Mouse (Mus musculus) kidney, postnatal 0 days (tissue): ENCODE measurements around the gene Mrpl20. TPM values are rescaled to one million over a fixed set of nuclear protein-coding genes. Genes with fewer than 3 reads are reported as not detected.

Source experiments
- ATAC-seq: fragments of 200-750 bp; cut with Nextera tagmentation; replicated peaks from 2 replicates; pipeline ENCODE4 v1.8.0; 2017; ENCODE audit warnings: low read depth, moderate number of reproducible peaks, moderate TSS enrichment, moderate library complexity; ENCODE audit not compliant: low FRiP score
- DNase-seq: peaks from one replicate; pipeline ENCODE4 v3.0.0-alpha.2; 2016; ENCODE audit warnings: low spot score
- H3K27ac ChIP-seq: fragments of 300-500 bp; sonication (generic); 2 replicates; pipeline ENCODE4 v1.5.1; 2014; ENCODE audit warnings: mild to moderate bottlenecking
- H3K27me3 ChIP-seq: fragments of 300-500 bp; sonication (generic); 2 replicates; pipeline ENCODE4 v1.6.1; 2014; ENCODE audit warnings: low read length, mixed read lengths; ENCODE audit not compliant: insufficient read depth
- H3K36me3 ChIP-seq: fragments of 300-500 bp; sonication (generic); 2 replicates; pipeline ENCODE4 v1.6.1; 2014; ENCODE audit warnings: low read length, mixed read lengths; ENCODE audit not compliant: insufficient read depth
- H3K4me1 ChIP-seq: fragments of 300-500 bp; sonication (generic); replicated peaks from 2 replicates; pipeline ENCODE4 v1.6.1; 2014; ENCODE audit warnings: antibody characterized with exemption, low read length, mixed read lengths; ENCODE audit not compliant: insufficient read depth
- H3K4me2 ChIP-seq: fragments of 300-500 bp; sonication (generic); 2 replicates; pipeline ENCODE4 v1.6.1; 2014; ENCODE audit warnings: mild to moderate bottlenecking, low read length, moderate library complexity, mixed read lengths
- H3K4me3 ChIP-seq: fragments of 300-500 bp; sonication (generic); replicated peaks from 2 replicates; pipeline ENCODE4 v1.5.1; 2014; ENCODE audit warnings: low read depth, low read length
- H3K9ac ChIP-seq: fragments of 300-500 bp; sonication (generic); 2 replicates; pipeline ENCODE4 v1.6.1; 2014; ENCODE audit warnings: low read depth, low read length
- H3K9me3 ChIP-seq: fragments of 300-500 bp; sonication (generic); replicated peaks from 2 replicates; pipeline ENCODE4 v1.6.1; 2016; ENCODE audit warnings: low read length, inconsistent platforms, mixed read lengths
- CTCF ChIP-seq: IDR thresholded peaks from 2 replicates; pipeline ENCODE4 v1.5.1; 2016; ENCODE audit warnings: antibody characterized with exemption, low read depth, mild to moderate bottlenecking, moderate library complexity
- WGBS: fragments of 180-500 bp; shearing (Covaris S2); extraction: QIAGEN DNeasy Blood & Tissue Kit; methylation state at CpG from one replicate; pipeline ENCODE4 v1.1.7; 2014; 5-methylcytosine and 5-hydroxymethylcytosine counted together
- microRNA-seq: library from miRNA; unstranded; fragments of <30 nt; microRNA quantifications from one replicate; pipeline ENCODE4, GENCODE M21; 2016
- polyA plus RNA-seq: library from polyadenylated mRNA; unstranded; fragments of >200 nt; fragmentation: Nextera tagmentation; extraction: Ambion mirVana; gene quantifications from 2 replicates; pipeline ENCODE4 v1.2.1, GENCODE M21; 2015

The Mrpl20 gene
- polyA plus RNA-seq, 1 experiment from 2014 or later, result 294 TPM

- Histone ChIP-seq H3K9me3 (no peaks in the 10 kb centered on the region), H3K9ac (no peak overlapping the region), H3K4me3 (no peak overlapping the region), H3K27me3 (no peaks in the 10 kb centered on the region), H3K27ac (no peak overlapping the region), H3K4me2 (no peak overlapping the region), H3K4me1 (peaks cover 6% of the 10 kb centered on the region), H3K36me3 (peaks cover 48% of the 10 kb centered on the region)
- ATAC-seq (no peak), DNase-seq (no peak)
- no peak for TF ChIP-seq CTCF
- 91% methylated on average over 9 of the region's 9 CpGs for WGBS
Observed at GRCm38 (mm10) chr4:155853421-155853820, 50.7 kb downstream of the Mrpl20 start.

GRCm38 (mm10) chr4:155854991-155855390 lies 52.3 kb downstream of the Mrpl20 start:
- Histone ChIP-seq H3K9me3 (no peaks in the 10 kb centered on the region), H3K4me1 (no peaks in the 10 kb centered on the region; the same call in 1 of the 2 replicates), H3K36me3 (peaks cover 51% of the 10 kb centered on the region), H3K27me3 (no peaks in the 10 kb centered on the region), H3K9ac (no peak overlapping the region), H3K4me2 (no peak overlapping the region), H3K4me3 (no peak overlapping the region), H3K27ac (no peak overlapping the region)
- WGBS, result 96% methylated on average over 12 of the region's 12 CpGs
- no peak for TF ChIP-seq CTCF
- ATAC-seq (no peak), DNase-seq (no peak)

GRCm38 (mm10) chr4:155856071-155856470 lies 53.4 kb downstream of the Mrpl20 start:
- no peak overlapping the region for H3K9ac ChIP-seq
- H3K4me3 ChIP-seq, result no peak overlapping the region
- peaks cover 53% of the 10 kb centered on the region for H3K36me3 ChIP-seq
- no peaks in the 10 kb centered on the region for H3K9me3 ChIP-seq
- H3K27ac ChIP-seq, result no peak overlapping the region
- 90% methylated on average over 12 of the region's 12 CpGs for WGBS
- DNase-seq (no peak), ATAC-seq (no peak)
- H3K27me3 ChIP-seq, result no peaks in the 10 kb centered on the region
- TF ChIP-seq CTCF, result no peak
- no peak overlapping the region for H3K4me2 ChIP-seq
- no peaks in the 10 kb centered on the region; the same call in 1 of the 2 replicates for H3K4me1 ChIP-seq

DNA sequence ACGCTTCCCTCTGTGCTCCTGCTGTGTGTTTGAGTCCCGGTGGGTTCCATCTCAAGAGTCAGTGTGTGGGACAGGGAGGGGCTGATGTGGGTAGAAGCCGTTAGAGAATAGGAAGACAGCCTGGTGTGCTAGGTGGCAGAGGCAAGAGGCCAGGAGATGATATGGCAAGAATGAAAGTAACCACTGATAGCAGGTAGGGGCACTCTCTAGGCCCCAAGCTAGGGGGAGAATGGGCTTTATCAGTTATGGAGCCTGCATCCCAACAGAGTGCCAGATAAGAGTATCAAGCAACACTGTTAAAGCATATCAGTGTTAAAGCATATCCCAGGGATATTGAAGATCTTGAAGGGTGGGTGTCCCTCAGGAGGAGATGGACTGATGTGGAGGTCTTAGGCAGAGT lies 54.2 kb downstream of the Mrpl20 start:
- no peak for TF ChIP-seq CTCF
- H3K9me3 ChIP-seq, result no peaks in the 10 kb centered on the region
- no peaks in the 10 kb centered on the region for H3K27me3 ChIP-seq
- H3K36me3 ChIP-seq, result peaks cover 54% of the 10 kb centered on the region
- H3K4me3 ChIP-seq, result no peak overlapping the region
- H3K9ac ChIP-seq, result no peak overlapping the region
- DNase-seq, result no peak
- no peak overlapping the region for H3K4me2 ChIP-seq
- ATAC-seq, result no peak
- H3K4me1 ChIP-seq, result no peaks in the 10 kb centered on the region
- H3K27ac ChIP-seq, result no peak overlapping the region
- WGBS, result 77% methylated on average over 3 of the region's 3 CpGs

GRCm38 (mm10) chr4:155859318-155859717 lies 56.6 kb downstream of the Mrpl20 start:
- Histone ChIP-seq H3K36me3 (peaks cover 46% of the 10 kb centered on the region), H3K9me3 (no peaks in the 10 kb centered on the region), H3K27ac (no peak overlapping the region), H3K27me3 (no peaks in the 10 kb centered on the region), H3K4me1 (no peaks in the 10 kb centered on the region), H3K4me3 (no peak overlapping the region), H3K4me2 (no peak overlapping the region), H3K9ac (no peak overlapping the region)
- TF ChIP-seq CTCF, result no peak; the same call in 1 of the 2 replicates
- WGBS, result 13% methylated on average over 13 of the region's 13 CpGs
- peak; percentile 89 for DNase-seq
- ATAC-seq, result peak; percentile 29; the same call in 1 of the 2 replicates

Small RNA genes within 50 kb of the gene (microRNA-seq; reads per million reads assigned to microRNA genes)
- not detected for gene Gm27743

Other genes starting within 250 kb of the Mrpl20 start
- gene Nadk, start 240.5 kb upstream of the Mrpl20 start, polyA plus RNA-seq, result 76.8 and 83.0 TPM in 2 replicates
- gene Slc35e2, start 201.5 kb upstream of the Mrpl20 start, polyA plus RNA-seq, result 6.4 and 6.6 TPM in 2 replicates
- 60.0 and 65.4 TPM in 2 replicates for gene Cdk11b, start 178.0 kb upstream of the Mrpl20 start, polyA plus RNA-seq
- not detected in 2 replicates for gene Gm10563, start 157.5 kb upstream of the Mrpl20 start, polyA plus RNA-seq
- 77.2 and 80.3 TPM in 2 replicates for gene Mmp23, start 149.5 kb upstream of the Mrpl20 start, polyA plus RNA-seq
- 19.6 and 21.0 TPM in 2 replicates for gene Mib2, start 133.7 kb upstream of the Mrpl20 start, polyA plus RNA-seq
- gene Fndc10, start 108.5 kb upstream of the Mrpl20 start, polyA plus RNA-seq, result 9.1 and 12.1 TPM in 2 replicates
- gene Ssu72, start 98.1 kb upstream of the Mrpl20 start, polyA plus RNA-seq, result 151 and 159 TPM in 2 replicates
- gene Tmem240, start 68.1 kb upstream of the Mrpl20 start, polyA plus RNA-seq, result 0.47 and 0.68 TPM in 2 replicates
- gene Atad3a, start 41.8 kb upstream of the Mrpl20 start, polyA plus RNA-seq, result 92.1 and 92.2 TPM in 2 replicates
- 14.8 and 16.4 TPM in 2 replicates for gene Vwa1, start 28.2 kb upstream of the Mrpl20 start, polyA plus RNA-seq
- 0.16 and 0.22 TPM in 2 replicates for gene Tmem88b, start 17.0 kb upstream of the Mrpl20 start, polyA plus RNA-seq
- gene Ankrd65, start 12.4 kb upstream of the Mrpl20 start, polyA plus RNA-seq, result 0.28 and 0.29 TPM in 2 replicates
- 103 and 109 TPM in 2 replicates for gene Ccnl2, start 9.6 kb downstream of the Mrpl20 start, polyA plus RNA-seq
- 169 and 171 TPM in 2 replicates for gene Aurkaip1, start 28.4 kb downstream of the Mrpl20 start, polyA plus RNA-seq
- 100 and 111 TPM in 2 replicates for gene Mxra8, start 36.8 kb downstream of the Mrpl20 start, polyA plus RNA-seq
- 9.9 and 16.6 TPM in 2 replicates for gene Dvl1, start 44.5 kb downstream of the Mrpl20 start, polyA plus RNA-seq
- gene Tas1r3, start 60.5 kb downstream of the Mrpl20 start, polyA plus RNA-seq, result 0.18 TPM in 2 replicates
- gene Cptp, start 66.6 kb downstream of the Mrpl20 start, polyA plus RNA-seq, result 14.8 and 17.2 TPM in 2 replicates
- gene Ints11, start 66.7 kb downstream of the Mrpl20 start, polyA plus RNA-seq, result 40.3 and 45.7 TPM in 2 replicates
- gene Pusl1, start 88.9 kb downstream of the Mrpl20 start, polyA plus RNA-seq, result 33.8 and 38.0 TPM in 2 replicates
- 8.2 and 8.4 TPM in 2 replicates for gene Acap3, start 88.9 kb downstream of the Mrpl20 start, polyA plus RNA-seq
- gene Ube2j2, start 141.0 kb downstream of the Mrpl20 start, polyA plus RNA-seq, result 99.7 and 108 TPM in 2 replicates
- gene C1qtnf12, start 159.4 kb downstream of the Mrpl20 start, polyA plus RNA-seq, result 113 and 116 TPM in 2 replicates
- 14.3 and 14.5 TPM in 2 replicates for gene B3galt6, start 189.8 kb downstream of the Mrpl20 start, polyA plus RNA-seq
- gene Sdf4, start 190.0 kb downstream of the Mrpl20 start, polyA plus RNA-seq, result 178 and 183 TPM in 2 replicates
- gene Tnfrsf4, start 211.0 kb downstream of the Mrpl20 start, polyA plus RNA-seq, result 0.70 and 0.88 TPM in 2 replicates
- 1.3 TPM in 2 replicates for gene Tnfrsf18, start 223.3 kb downstream of the Mrpl20 start, polyA plus RNA-seq